Mouse (Mus musculus): Measurements from ENCODE around the gene Supt6.

DNA sequence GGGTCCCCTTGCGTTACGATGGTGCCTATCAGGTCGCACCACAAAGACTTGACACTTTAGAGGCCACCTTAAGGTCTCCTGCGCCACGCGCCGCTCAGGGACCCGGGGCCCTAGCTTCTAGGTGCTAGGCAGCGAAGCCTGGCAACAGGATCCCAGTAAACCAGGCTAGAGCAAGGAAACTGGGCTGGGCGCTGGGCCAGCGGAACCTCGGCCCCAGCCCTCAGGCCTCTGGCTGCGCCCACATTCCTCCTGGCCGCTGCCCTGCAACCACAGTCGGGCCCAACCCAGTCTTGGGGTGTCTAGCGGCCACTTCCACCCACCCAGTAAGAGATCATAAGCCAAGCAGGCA is 80.1 kb downstream of the Supt6 start:
- TF ChIP-seq CTCF (IDR thresholded peaks at IDR 0.05; ENCODE audit: control insufficient read depth, insufficient read depth, insufficient read length), result no peak
- TF ChIP-seq MAX (IDR thresholded peaks at IDR 0.05), result no peak
- TF ChIP-seq USF1 (IDR thresholded peaks at IDR 0.05; ENCODE audit: low read depth), result no peak
- TF ChIP-seq MYOG (IDR thresholded peaks at IDR 0.05; ENCODE audit: control insufficient read depth, extremely low read depth, insufficient read length), result no peak
